Mouse (Mus musculus): ENCODE data around the gene Fam186a. TPM values are rescaled to one million over a fixed set of nuclear protein-coding genes. Genes with fewer than 3 reads are reported as not detected.

Gene Fam186a
- total and polyA plus RNA-seq, 3 experiments = 0.10 to 0.16 (median 0.12) TPM

DNA sequence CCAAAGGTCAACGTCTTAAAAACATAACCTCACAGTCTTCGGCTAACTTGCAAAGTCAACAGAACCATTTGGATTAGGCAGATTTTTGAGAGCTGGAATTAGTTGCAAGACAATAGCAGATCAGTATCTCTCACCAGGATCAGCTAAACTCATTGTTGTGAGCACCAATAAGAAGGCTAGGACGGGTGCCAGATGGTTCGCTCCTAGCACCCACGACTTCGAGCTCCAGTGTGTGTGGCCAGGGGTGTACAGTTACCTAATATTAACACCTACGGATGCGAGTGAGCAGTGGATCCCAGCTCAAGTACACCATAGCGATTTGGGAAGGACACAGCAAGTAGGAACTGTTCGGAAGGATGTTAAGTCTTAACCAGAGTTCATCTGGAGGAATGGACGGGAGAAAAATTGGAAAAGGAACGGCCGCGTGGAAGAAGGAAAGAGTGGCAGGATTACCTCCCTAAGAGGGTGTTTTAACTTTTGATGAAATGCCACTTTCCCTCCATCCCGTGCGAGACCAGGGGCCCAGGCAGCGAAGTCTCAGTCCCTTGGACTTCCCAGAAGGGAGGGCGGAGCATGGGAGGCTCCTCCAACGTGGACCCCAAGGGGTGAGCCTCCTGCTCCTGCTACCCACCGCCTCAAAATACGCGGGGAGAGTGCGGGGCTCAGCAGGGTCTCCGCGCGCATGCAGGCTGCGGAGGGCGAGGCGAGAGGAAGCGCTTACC lies 92.1 kb downstream of the Fam186a start:
- Histone ChIP-seq H3K4me1 (ENCODE audit: control insufficient read depth, insufficient read depth, low read length) (peaks cover 7% of the 10 kb centered on the region), H3K79me2 (replicated peaks; ENCODE audit: control insufficient read depth, insufficient read depth, low read length) (no peaks in the 10 kb centered on the region; the same call in 1 of the 2 replicates), H3K4me3 (peak overlapping the region; percentile 93), H3K27me3 (ENCODE audit: control insufficient read depth, insufficient read depth, low read length) (no peaks in the 10 kb centered on the region), H3K36me3 (ENCODE audit: control insufficient read depth, insufficient read depth, low read length) (no peaks in the 10 kb centered on the region), H3K9ac (ENCODE audit: low read depth, low read length) (peak overlapping the region; percentile 82), H3K27ac (peak overlapping the region; percentile 88)
- WGBS = 3% methylated on average over 30 of the region's 30 CpGs
- intact Hi-C loops (cut with DNase I) = loop anchor here (5.0 kb wide), 1 partner anchor 72 kb away; no protein-coding TSS in a partner anchor
- TF ChIP-seq EP300 (IDR thresholded peaks at IDR 0.05; ENCODE audit: insufficient read depth, low read depth, low read length) (no peak), POLR2A (IDR thresholded peaks at IDR 0.05; ENCODE audit: insufficient read depth, low read depth, low read length) (0 out of 2 replicates have a peak, but pooled peaks have one; percentile 22), CTCF (IDR thresholded peaks at IDR 0.05) (no peak)
- DNase-seq = peak; percentile 41 to 51

DNA sequence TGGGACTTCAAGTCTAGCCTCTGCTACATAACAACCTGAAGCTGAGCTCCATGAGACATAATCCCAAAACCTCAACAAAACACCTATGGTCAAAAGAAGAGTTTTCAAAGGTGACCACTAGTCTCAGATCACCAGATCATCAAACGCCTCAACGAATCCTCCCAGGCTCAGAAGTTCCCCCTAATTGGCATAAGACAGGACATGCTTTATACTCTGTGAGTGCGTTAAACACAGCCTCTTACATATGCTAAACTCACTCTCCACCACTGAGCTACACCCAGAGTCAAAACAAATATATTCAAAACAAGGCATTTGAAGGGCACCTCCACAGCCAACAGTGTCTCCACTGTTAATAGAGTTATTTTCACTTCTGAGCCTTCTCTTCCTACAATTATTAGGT lies 94.3 kb downstream of the Fam186a start:
- DNase-seq = no peak
- intact Hi-C loops (cut with DNase I) = no loop called here
- 87% methylated on average over 3 of the region's 3 CpGs for WGBS
- H3K4me3 ChIP-seq = no peak overlapping the region
- H3K36me3 ChIP-seq (ENCODE audit: control insufficient read depth, insufficient read depth, low read length) = no peaks in the 10 kb centered on the region
- peak overlapping the region; percentile 64 for H3K27ac ChIP-seq
- no peak overlapping the region for H3K9ac ChIP-seq (ENCODE audit: low read depth, low read length)
- peaks cover 13% of the 10 kb centered on the region for H3K4me1 ChIP-seq (ENCODE audit: control insufficient read depth, insufficient read depth, low read length)
- H3K79me2 ChIP-seq (replicated peaks; ENCODE audit: control insufficient read depth, insufficient read depth, low read length) = no peaks in the 10 kb centered on the region; the same call in 1 of the 2 replicates
- TF ChIP-seq CTCF (IDR thresholded peaks at IDR 0.05) (no peak), POLR2A (IDR thresholded peaks at IDR 0.05; ENCODE audit: insufficient read depth, low read depth, low read length) (no peak), EP300 (IDR thresholded peaks at IDR 0.05; ENCODE audit: insufficient read depth, low read depth, low read length) (no peak)
- H3K27me3 ChIP-seq (ENCODE audit: control insufficient read depth, insufficient read depth, low read length) = no peaks in the 10 kb centered on the region

Other genes starting within 250 kb of the Fam186a start
- gene Gpd1, start 249.5 kb downstream of the Fam186a start, total RNA-seq (2021) = 10 to 100 TPM; 51.4 to 64.6 TPM
- 125 and 177 TPM in 2 replicates for gene Gpd1, start 249.5 kb downstream of the Fam186a start, polyA plus RNA-seq (2012; rRNA removed)
- 100 to 1,000 TPM; 215 to 236 TPM for gene Cox14, start 241.4 kb downstream of the Fam186a start, total RNA-seq (2021)
- 326 and 358 TPM in 2 replicates for gene Cox14, start 241.4 kb downstream of the Fam186a start, polyA plus RNA-seq (2012; rRNA removed)
- 10 to 100 TPM; 17.4 to 17.9 TPM for gene Cers5, start 194.2 kb downstream of the Fam186a start, total RNA-seq (2021)
- gene Cers5, start 194.2 kb downstream of the Fam186a start, polyA plus RNA-seq (2012; rRNA removed) = 21.6 and 27.9 TPM in 2 replicates
- gene Lima1, start 91.6 kb downstream of the Fam186a start, total RNA-seq (2021) = 10 to 100 TPM; 15.7 to 16.7 TPM
- gene Lima1, start 91.6 kb downstream of the Fam186a start, polyA plus RNA-seq (2012; rRNA removed) = 8.8 and 13.4 TPM in 2 replicates
- gene Larp4, start 3.0 kb upstream of the Fam186a start, total RNA-seq (2021) = 10 to 100 TPM; 54.2 to 55.3 TPM
- gene Larp4, start 3.0 kb upstream of the Fam186a start, polyA plus RNA-seq (2012; rRNA removed) = 32.5 and 54.7 TPM in 2 replicates
- gene Dip2b, start 71.6 kb upstream of the Fam186a start, total RNA-seq (2021) = 10 to 100 TPM; 18.6 to 19.5 TPM
- gene Dip2b, start 71.6 kb upstream of the Fam186a start, polyA plus RNA-seq (2012; rRNA removed) = 11.2 and 16.9 TPM in 2 replicates